Mouse (Mus musculus): Measurements from ENCODE around the gene Trove2.
"Not testable (repeated sequence)": the region's sequence is repeated elsewhere in the genome, so short reads cannot be mapped to it uniquely, and the experiment has no call there.

Gene Trove2

DNA sequence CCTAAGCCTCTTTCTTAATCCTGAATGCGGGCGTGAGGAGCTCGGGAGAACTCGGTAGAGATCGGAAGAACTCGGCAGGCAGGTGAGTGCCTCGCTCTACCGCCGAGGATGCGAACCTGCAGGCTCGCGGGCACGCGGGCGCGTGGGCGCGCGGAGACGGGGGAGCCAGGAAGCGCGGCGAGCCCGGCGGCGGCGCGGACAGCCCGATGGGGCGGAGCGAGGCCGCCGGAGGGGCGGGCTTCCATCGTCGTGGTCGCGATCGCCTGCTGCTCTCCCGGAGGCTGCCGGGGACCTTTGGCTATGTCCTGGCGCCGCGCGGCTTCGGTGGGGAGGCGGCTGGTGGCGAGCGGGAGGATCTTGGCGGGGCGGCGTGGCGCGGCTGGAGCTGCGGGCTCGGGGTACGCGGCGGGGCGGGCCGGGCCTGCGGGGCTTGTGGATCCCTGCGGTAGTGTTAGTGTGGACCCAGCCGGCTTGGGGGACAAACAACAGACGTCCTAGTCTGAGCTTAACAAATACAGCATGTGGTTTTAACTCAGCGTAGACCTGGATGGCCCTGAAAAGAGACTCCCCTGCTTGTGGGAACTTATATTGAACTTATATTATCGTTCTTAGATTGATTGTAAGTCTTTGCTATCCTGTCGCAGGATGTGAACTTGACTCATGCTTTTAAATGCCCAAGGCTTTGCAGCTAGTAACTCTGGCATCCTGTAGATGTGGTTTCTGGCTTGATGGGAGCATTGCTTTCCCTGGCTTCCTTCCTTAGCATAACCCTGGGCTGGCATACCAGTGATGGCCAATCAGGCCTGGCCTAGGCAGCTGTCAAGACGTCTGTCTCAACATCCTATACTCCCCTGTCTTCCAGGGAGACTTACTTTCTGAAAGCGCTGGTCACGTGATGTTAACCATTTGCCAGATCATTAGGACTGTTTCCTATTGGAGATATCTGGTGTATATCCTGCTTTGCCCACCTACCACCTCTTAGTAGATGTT lies 37.2 kb downstream of the Trove2 start:
- peak; percentile 92 for DNase-seq (ENCODE audit: low read depth)

DNA sequence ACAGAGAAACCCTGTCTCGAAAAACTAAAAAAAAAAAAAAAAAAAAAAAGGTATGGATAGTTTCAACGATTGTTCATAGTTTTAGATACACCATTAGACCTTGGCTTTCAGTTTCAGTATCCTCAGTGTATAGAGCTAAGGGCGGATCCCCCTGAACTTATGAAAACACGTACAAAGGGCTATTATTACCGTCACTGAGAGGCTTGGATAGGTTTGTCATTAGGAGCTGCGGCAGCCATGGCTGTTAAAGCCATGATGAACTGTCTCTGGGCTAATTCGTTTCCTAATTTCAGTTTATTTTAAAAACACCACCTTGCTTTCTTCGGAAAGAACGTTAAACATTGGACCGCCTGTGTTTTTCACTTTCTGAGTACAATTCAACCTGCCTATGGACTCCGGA lies 38.1 kb downstream of the Trove2 start:
- peak; percentile 62 for DNase-seq (ENCODE audit: low read depth)

DNA sequence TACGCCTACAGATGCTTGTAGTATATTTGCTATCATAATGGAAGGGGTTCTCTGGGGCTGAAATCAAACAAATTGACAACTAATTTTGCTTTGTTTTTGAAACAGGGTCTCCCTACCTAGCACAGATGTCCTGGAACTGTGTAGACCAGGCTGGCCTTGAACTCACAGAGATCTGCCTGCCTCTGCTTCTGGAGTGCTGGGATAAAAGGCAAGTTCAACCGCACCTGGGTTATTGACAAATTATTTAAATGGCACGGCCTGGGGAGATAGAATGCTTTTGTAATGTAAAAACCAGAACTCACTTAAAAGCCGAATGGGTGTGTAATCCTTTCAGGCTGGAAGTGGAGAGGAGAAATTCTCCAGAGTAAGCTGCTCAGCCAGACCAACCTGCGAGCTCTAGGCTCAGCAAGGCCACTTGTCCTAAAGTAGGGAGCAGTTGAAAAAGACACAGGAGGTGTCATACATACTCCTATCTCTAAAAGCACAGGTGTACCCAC lies 42.9 kb downstream of the Trove2 start:
- DNase-seq (ENCODE audit: low read depth) = no peak

DNA sequence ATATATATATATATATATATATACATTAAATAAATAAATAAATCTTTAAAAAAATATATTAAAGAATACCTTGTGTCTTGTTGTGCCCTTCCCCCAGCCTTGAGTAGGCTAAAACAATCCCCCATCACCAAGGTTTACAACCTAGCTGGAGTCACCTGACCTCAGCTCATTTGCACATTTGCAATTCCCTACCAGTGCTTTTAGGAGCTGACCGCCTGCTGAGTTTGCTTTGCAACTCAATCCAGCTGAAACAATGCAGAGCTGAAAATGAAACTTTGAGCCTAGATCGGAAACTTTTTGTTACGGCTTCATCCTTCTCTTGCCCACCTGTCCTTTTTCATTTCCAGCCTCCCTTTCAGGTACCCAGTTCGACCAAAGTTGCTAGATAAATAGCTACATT lies 45.2 kb downstream of the Trove2 start:
- DNase-seq (ENCODE audit: low read depth) = no peak

DNA sequence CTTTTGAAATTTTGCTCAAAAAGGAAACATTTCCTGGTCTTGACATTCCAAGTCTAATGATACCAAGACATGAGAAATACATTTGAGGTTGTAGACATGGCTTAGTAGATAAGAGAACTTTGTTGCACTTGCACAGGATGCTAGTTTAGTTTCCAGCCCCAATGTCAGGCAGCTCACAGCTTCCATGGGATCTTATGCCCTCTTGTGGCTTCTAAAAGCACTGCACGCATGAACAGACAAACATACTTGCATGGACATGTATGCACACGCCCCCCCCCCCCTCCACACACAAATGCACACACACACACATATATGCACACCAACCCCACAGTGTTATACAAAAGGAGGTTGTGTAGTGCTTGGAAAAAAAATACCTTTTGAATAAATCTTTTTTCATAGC lies 46.0 kb downstream of the Trove2 start:
- peak; percentile 53 for DNase-seq (ENCODE audit: low read depth)

DNA sequence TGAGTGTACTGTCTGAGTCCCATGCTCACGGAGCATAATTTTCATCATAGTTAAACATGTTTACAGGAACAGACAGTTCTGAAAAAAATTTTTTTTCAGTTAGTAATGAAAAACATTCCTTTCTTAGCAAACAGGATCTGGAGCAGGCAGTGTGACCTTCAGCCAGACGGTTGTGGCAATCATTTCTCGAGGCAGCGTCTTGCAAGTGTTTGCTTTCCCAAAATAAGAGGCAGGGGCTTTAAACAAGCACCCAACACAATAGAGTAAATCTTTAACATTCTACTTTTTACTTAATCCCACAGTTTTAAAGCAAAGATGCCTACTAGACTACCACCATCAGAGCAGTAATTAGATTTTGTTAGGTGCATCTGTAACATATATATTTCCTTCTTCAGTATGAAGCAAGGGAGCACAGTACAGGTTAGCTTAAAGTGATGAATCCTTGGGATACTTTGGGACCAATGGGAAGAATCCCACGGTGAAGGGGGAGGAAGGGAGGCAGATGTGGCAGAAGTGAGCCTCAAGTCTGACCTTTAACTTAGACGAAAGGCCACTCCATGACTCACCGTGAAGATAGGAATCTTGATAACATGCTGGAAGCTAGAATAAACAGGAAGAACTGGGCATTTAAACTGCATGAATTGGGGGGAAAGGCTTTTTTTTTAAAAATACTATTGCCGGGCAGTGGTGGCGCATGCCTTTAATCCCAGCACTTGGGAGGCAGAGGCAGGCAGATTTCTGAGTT lies 49.0 kb downstream of the Trove2 start:
- no peak for DNase-seq (ENCODE audit: low read depth)

DNA sequence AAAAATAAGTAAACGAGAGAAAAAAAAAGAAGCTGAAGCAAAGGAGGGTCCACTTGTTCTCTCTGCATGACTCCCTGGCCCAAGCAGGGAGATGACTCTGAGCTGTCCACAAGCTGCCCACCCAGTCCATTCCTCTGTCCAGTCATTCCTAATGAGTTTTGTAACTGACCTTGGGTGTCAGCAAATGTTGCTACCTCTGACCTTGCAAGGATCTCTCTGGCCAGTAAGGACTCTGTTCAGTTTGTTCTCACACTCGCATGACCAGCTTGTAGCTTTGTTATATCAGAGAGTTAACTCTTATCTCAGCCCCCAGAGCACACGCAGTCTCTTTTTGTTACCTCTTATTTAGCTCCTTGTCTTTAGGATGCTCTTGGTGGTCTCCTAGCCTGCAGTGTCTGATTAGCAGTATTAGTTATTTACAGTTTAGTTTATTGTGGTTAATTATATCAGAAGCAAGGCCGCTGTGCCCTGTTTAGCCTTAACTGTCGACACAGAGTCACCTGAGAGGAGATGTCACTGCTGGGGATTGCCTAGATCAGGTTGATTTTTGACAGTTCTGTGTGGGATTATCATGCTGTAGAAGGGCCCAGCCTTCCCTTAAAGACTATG lies 52.3 kb downstream of the Trove2 start:
- no peak for DNase-seq (ENCODE audit: low read depth)

DNA sequence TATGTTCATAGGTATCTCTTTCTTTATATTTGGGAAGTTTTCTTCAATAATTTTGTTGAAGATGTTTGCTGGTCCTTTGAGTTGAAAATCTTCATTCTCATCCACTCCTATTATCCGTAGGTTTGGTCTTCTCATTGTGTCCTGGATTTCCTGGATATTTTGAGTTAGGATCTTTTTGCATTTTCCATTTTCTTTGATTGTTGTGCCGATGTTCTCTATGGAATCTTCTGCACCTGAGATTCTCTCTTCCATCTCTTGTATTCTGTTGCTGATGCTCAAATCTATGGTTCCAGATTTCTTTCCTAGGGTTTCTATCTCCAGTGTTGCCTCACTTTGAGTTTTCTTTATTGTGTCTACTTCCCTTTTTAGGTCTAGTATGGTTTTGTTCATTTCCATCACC lies 60.8 kb downstream of the Trove2 start, which contains the start of gene Glrx2:
Gene Glrx2 (plus strand): TSS at position 301 of the 400 bp plus-strand sequence.
- DNase-seq (ENCODE audit: low read depth) = not testable (repeated sequence)

DNA sequence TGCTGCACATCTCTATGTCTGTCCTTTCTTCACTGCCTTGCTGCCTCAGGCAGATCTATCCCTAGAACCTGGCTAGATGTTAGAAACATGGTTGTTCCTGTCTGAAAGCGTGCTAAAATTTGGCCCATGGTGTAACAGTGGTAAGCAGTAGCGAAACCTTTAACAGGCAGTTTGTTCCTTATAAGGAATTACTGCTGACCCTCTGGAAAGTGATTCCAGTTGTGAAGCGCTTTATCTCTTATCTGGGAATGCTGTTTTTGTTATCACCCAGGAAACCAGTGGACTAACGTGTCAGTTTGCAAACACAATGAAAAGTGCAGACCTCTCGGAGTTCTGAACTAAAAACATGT lies 66.3 kb downstream of the Trove2 start:
- no peak for DNase-seq (ENCODE audit: low read depth)

DNA sequence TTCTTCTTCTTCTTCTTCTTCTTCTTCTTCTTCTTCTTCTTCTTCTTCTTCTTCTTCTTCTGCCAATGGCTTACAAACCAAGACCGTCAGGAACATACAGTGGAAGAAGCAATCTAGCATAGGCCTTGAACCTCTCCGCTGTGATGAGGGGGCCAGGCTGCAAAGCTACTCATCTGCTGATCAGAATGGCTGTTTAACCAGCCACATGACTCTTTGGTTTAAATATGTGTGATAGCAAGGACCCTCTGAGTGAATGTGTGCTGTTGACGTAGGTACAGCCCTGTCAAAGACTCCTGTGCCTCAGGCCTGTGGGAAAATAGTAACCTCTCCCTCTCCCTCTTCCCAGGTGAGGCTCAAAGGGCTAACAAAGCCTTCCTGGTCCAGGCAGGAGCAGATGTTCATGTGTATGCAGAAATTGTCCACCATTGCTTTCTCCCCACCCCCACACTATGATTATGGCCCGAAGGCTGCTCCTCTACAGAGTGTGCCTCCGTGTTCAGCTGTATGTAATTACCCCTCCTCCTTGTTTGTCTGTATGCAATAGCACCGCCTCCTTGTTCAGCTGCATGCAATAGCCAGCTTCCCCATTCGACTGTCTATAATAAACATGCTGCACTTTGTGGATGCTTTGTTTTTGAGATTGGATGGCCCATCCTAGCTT lies 66.8 kb downstream of the Trove2 start:
- DNase-seq (ENCODE audit: low read depth) = no peak

DNA sequence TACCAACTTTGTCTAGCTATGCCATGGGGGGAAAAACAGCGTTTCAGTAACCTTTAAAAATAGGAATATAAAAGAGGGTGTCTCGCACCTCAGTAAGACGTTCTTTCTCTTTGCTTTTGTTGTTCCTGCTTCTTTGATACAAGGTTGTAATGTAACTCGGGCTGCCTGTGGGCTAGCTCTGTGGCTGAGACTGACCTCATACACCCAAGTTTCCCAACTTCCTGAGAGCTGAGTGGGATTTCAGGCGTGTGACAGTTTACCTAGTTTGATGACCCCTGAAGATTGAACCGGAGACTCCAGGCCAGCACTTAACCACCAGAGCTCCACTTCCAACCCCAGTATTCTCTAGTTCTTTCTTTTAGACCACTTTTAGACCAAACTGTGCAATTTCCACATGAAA lies 68.5 kb downstream of the Trove2 start:
- DNase-seq (ENCODE audit: low read depth) = no peak

DNA sequence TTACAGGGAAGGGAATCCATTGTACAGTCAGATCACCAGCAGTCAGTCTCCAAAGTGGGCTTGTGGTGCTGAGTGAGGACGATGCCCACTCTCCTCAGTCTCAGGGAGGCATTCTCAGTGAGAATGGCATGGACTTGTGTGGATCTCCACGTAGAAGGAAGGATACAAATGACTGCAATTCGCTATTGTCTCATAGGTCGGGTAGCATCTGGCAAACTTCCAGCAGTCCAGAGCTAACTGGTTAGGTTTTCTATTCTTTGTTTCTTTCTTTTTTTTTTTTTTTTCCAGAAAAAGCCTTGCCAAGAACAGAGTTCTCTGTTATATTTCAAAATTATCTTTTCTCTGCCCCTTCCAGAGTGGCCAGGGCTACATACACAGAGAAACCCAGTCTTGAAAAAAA lies 69.9 kb downstream of the Trove2 start:
- DNase-seq (ENCODE audit: low read depth) = no peak

DNA sequence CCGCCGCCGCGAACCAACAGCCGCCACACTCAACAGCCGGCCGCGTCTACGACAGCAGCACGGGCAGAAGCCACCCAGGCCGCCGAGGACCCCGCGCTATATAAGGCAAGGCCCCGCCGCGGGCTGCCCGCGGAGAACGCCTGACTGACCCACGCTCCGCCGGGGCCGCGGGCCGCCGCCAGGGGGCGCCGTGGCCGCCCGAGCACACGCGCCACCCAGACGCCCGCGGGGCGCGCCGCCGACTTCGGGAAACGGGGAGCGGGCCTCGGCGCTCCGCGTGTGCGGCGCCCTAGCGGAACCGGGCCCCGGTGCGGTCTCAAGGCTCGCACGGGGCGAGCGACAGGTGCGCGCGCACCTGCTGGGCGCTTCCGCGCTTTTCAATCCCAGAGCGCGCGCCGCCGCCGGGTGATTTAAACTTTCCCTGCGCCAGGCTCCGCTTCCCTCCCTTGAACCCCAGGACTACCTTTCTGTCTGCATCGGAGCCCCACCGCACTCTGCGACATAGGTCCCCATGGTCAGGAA lies 74.1 kb downstream of the Trove2 start, which contains the start of gene Cdc73:
Gene Cdc73 (minus strand): TSS at position 153 of the 522 bp plus-strand sequence.
- peak; percentile 95 for DNase-seq (ENCODE audit: low read depth)

DNA sequence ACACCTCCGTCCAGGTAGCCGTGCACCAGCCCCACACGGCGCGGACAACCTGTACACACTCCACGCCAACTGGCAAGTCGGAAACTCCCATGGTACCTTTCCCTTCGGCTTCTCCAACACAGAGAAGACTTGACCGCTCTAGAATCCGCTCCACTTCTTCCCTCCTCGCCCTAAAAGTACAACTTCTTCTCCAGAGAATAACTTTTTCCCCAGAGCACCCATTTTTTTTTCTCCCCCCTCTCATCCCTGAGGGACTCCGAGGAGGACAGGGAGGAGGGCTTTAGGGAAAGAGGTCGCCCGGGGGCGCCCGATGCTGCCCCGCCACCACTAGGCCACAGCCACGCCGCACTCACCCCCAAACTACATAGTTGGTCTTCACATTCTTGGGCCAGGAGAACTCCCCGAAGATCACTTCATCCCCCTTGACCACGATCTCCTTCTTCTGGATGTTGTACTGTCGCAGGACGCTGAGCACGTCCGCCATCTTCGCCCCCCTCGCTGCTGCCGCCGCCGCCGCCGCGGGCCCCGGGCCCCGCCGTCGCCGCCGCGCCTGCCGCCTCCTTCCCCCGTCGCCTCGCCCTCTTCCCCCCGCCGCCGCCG lies 74.6 kb downstream of the Trove2 start:
- DNase-seq (ENCODE audit: low read depth) = no peak

DNA sequence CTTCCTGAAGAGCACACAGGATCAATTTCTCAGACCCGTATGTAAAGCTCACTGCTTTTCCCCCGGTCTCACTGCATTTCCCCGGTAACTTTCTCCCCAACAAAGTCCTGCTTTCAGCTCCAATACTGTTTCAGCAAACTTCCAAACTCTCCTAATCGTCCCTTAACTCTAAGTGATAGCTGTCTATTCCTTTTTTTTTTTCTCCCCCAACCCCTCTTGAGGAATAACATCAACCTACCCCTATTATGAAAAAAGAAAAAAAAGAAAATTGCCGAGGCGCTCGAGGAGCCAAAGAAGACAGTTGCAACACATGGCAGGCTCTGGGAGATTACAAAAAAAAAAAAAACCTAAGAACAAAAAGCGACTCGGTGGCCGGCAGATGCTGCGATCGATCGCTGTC lies 75.1 kb downstream of the Trove2 start:
- DNase-seq (ENCODE audit: low read depth) = peak; percentile 29
